Mouse (Mus musculus) layer of hippocampus, adult 9-11 months (tissue): ENCODE measurements at regions not wholly inside any gene's neighbourhood (a gene's known extent, or its start where the extent isn't known, plus 50 kb on each side); places are given as distances from the start of the nearest gene placed in this dataset.
A peak's percentile ranks its signal among the peaks of the same experiment; 100 is the strongest.

Source experiments
- DNase-seq: peaks from one replicate; pipeline ENCODE4 v3.0.0; 2022

DNA sequence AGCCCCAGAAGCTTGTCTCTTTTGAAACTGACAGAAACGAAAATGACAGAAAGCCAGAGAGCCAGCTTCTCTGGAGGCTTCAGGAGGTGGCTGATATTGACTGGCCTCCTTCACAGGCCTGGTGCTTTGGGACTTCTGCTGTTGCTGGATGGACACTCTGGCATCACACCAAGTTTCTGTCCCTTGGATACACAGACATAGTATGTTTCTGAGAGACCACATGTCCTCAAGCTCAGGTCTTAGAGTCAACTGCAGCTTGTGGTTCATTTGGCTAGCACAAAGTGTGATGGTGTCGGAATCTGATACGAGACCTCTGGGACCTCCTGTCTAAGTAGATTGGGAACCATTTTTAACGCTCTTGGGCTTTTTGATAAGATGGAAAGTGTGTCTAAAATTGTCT, 502.0 kb downstream of the Sqor start:
- no peak for DNase-seq

DNA sequence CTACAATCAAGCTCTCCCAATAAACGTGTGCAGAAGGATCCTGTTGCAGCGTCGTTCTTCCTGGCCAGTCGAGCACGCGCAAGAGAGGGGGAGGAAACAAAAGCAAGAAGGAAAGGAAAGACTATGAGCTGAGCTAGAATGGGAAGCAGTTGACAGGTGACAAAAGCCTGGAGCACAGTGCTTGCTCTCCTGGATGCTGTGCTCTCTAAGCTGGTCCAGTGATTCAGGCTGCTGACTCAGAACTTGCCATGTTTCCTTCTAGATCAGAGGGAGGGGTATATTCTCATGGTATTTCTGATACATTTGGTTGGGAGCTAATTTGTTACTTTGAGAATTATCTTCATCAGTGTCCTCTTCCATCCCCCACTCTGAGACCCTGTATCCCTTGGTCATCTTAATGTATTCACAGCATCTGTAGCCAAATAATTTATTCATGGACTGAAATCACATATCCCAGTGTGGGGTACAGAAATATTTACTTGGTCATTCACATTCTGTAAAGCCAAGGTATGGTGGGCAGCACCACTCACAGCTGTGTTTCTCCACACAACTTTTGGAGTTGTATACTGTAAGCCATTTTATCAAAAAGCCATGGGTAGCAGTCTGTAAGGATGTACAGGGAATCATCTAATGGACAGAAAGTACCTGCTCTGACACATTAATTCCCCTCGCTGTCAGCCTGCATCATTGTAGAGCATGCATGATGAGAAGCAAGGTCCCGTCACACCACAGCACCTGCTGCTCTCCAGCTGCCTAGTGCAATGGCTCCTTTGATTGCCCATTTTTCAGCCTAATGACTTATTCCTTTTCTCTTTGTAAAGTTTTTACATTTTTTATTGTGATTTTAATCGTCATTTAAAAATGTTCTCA, 510.1 kb downstream of the Sqor start:
- no peak for DNase-seq

- DNase-seq, result peak; percentile 29
These were observed 510.8 kb downstream of the Sqor start for GRCm38 (mm10) chr2:123275736-123276330.

GRCm38 (mm10) chr2:123311554-123312276, 546.7 kb downstream of the Sqor start:
- DNase-seq, result no peak

- DNase-seq, result peak; percentile 33
These were observed 547.2 kb downstream of the Sqor start for GRCm38 (mm10) chr2:123312277-123312617.

DNA sequence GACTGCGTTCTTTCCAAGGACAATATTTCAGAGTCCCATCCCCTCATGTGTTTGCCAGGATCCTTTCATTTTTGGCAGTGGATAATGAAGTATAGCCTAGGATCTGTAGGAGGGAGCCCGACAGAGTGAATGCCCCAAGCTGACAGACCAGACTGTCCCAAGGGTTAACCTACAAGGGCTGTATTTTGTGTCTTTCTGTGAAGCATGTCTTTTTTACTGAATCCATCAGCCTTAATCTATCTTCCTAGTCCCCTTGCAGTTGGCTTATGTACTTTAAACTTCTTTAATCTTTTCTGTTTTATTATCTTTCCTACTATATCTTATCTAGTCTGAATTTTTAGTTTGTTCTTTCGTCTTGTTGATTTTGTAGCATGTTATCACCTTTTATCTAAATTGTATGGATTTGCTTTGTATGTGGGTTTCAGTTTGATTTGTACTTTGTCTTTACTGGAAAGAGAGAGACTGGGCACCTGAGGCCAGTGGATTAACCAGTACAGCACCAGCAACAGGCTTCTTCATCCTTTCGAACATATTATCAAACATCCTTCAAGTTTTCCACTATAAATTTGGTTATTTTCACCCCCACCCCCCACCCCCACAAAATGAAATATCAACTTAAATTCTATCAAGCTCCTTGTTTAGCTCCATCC, 555.5 kb downstream of the Sqor start:
- no peak for DNase-seq

DNA sequence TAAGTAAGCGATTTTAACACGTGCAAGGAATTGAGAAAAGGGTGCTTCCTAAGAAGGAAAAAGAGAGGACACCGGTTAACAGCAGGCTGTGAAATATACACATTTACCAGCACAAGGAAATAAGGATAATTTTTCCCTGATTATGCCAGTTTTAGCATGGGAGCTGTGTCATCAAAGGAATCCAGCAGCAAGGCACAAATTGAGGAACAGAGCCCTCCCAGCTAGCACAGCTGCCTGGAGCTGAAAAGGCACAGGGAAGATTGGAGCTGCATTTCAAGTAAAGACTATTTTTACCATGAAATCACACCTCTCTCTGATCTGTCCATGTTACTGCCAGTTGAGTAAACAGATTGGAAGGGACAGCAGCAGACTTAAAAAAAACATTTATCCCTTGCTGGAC, 558.7 kb downstream of the Sqor start:
- DNase-seq, result peak; percentile 10

GRCm38 (mm10) chr2:123324896-123325295, 559.9 kb downstream of the Sqor start:
- no peak for DNase-seq

- peak; percentile 31 for DNase-seq
These were observed 584.7 kb downstream of the Sqor start for GRCm38 (mm10) chr2:123349625-123350346.

DNA sequence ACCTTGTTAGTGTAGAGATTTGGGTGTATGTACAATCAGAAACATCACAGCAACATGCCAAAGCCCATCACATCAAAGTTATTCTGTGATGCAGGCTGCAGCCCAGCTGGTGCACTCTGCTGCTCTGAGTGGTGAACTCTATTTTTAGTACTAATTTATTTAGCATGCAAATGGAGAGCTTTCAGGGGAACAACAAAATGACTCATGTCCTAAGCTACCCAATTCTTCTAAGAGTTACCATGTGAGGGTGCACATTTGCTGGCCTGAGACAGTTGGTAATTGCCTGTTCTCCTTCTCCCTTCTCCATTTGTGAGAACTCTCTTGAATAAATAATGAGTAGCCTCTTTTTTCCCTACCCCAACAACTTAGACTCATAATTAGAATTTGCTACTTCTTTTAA, 599.2 kb downstream of the Sqor start:
- DNase-seq, result peak; percentile 48

GRCm38 (mm10) chr2:123366571-123366970, 601.5 kb downstream of the Sqor start:
- peak; percentile 10 for DNase-seq

DNA sequence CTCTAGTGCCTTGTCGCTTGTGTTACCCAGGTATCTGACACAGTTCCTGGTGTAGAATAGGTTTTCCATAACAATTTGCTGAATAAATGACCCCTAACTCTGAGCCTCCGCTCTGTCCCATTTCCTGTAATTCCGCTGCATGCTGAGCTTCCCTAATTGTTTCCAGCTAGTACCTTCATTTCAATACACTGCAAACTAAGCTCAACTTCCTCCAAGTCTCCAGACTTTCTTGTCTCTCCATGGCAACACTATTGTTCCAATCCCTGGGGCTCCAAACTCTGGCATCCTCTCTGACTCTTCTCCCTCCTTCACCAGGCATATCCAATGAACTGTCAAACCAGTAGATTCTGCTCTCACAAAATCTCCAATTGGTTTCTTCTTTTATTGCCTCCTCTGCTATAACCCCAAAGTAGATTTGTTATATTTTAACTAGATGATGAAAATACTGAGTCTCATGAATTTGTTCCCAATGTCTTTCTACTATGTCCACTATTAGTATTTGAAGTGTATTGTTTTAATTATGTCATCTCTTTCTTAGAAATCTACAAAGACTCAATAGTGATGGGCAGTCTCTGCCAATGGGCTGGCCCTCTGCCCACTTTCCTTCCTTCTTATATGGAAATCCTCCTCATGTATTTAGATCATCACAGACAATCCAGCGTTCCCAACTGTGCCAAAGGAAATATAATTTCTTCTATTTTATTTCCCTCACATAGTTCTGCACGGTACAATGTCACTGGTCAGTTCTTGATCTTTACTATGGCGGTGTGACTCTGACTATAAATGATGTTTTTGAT, 620.8 kb downstream of the Sqor start:
- no peak for DNase-seq

GRCm38 (mm10) chr2:123386773-123387604, 622.0 kb downstream of the Sqor start:
- peak; percentile 45 for DNase-seq

- DNase-seq, result no peak
These were observed 625.9 kb downstream of the Sqor start for GRCm38 (mm10) chr2:123390981-123391380.

DNA sequence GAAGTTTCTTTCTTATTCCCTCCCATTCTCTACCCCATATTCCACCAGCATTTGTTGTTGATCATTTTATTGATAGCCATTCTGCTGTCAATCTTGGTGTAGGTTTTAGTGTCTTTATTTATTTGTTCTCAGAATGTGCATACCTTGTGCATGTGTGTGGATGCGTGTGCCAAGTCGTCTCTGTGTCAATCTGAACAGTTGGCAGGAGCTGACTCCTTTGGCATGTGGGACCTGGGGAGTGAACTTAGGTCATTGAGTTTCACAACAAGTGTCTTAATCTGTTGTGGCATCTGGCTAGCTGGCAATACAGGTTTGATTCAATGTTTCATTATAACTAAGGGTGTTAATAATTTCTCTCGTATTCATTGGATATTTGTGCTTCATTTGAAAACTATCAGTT, 629.3 kb downstream of the Sqor start:
- no peak for DNase-seq

GRCm38 (mm10) chr2:123397551-123397950, 632.5 kb downstream of the Sqor start:
- no peak for DNase-seq

DNA sequence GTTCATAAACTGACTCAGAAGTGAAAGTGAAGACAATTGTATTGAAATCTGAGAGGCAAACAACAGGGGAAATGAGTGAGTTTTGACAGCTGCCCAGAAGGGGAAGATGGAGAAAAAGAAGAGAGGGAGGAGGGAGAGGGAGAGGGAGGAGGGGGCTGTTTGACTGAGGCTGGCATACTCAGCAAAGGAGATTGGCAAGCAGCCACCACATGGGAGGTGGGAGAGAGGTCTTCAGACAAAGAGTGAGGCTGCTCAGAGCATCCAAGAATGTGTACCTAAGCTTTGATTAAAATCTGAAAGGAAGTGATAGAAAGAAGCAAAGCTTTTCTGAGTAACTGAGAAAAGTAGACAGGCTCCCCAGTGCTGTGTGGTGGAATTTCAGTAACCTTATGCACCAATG, 636.0 kb downstream of the Sqor start:
- no peak for DNase-seq

- no peak for DNase-seq
These were observed 644.0 kb downstream of the Sqor start for GRCm38 (mm10) chr2:123409075-123409474.

- DNase-seq, result no peak
These were observed 631.6 kb upstream of the Sema6d start for GRCm38 (mm10) chr2:123458034-123458677.

GRCm38 (mm10) chr2:123473840-123474239, 615.9 kb upstream of the Sema6d start:
- DNase-seq, result no peak
